Mouse (Mus musculus): ENCODE measurements at regions not wholly inside any gene's neighbourhood (a gene's known extent, or its start where the extent isn't known, plus 50 kb on each side); places are given as distances from the start of the nearest gene placed in this dataset.

- DNase-seq (ENCODE audit: extremely low spot score, low read depth, low spot score), result no peak
Measured at GRCm38 (mm10) chr12:80018086-80018485, 94.7 kb downstream of the Zfp36l1 start.

- DNase-seq (ENCODE audit: extremely low spot score, low read depth, low spot score), result no peak
Measured at GRCm38 (mm10) chr12:80017376-80017929, 95.4 kb downstream of the Zfp36l1 start.

GRCm38 (mm10) chr12:80015938-80016337 is 96.9 kb downstream of the Zfp36l1 start:
- no peak for DNase-seq (ENCODE audit: extremely low spot score, low read depth, low spot score)

- DNase-seq (ENCODE audit: extremely low spot score, low read depth, low spot score), result no peak
Measured at GRCm38 (mm10) chr12:80014598-80014983, 98.2 kb downstream of the Zfp36l1 start.

- no peak for DNase-seq (ENCODE audit: extremely low spot score, low read depth, low spot score)
Measured at GRCm38 (mm10) chr12:80013904-80014597, 98.8 kb downstream of the Zfp36l1 start.

- DNase-seq (ENCODE audit: extremely low spot score, low read depth, low spot score), result no peak
Measured at GRCm38 (mm10) chr12:80013577-80013903, 99.3 kb downstream of the Zfp36l1 start.

- no peak for DNase-seq (ENCODE audit: extremely low spot score, low read depth, low spot score)
Measured at GRCm38 (mm10) chr12:80011916-80012315, 100.9 kb downstream of the Zfp36l1 start.

GRCm38 (mm10) chr12:80010947-80011346 is 101.9 kb downstream of the Zfp36l1 start:
- no peak for DNase-seq (ENCODE audit: extremely low spot score, low read depth, low spot score)

GRCm38 (mm10) chr12:80010220-80010619 is 102.6 kb downstream of the Zfp36l1 start:
- no peak for DNase-seq (ENCODE audit: extremely low spot score, low read depth, low spot score)

- no peak for DNase-seq (ENCODE audit: extremely low spot score, low read depth, low spot score)
Measured at GRCm38 (mm10) chr12:80007849-80008248, 105.0 kb downstream of the Zfp36l1 start.

- DNase-seq (ENCODE audit: extremely low spot score, low read depth, low spot score), result no peak
Measured at GRCm38 (mm10) chr12:80005227-80005919, 107.4 kb downstream of the Zfp36l1 start.

- DNase-seq (ENCODE audit: extremely low spot score, low read depth, low spot score), result no peak
Measured at GRCm38 (mm10) chr12:80004575-80004974, 108.2 kb downstream of the Zfp36l1 start.

GRCm38 (mm10) chr12:80003486-80003885 is 109.3 kb downstream of the Zfp36l1 start:
- no peak for DNase-seq (ENCODE audit: extremely low spot score, low read depth, low spot score)

- no peak for DNase-seq (ENCODE audit: extremely low spot score, low read depth, low spot score)
Measured at GRCm38 (mm10) chr12:80002474-80003125, 110.2 kb downstream of the Zfp36l1 start.

GRCm38 (mm10) chr12:80001794-80002193 is 111.0 kb downstream of the Zfp36l1 start:
- DNase-seq (ENCODE audit: extremely low spot score, low read depth, low spot score), result no peak

- no peak for DNase-seq (ENCODE audit: extremely low spot score, low read depth, low spot score)
Measured at GRCm38 (mm10) chr12:79999868-80000370, 112.9 kb downstream of the Zfp36l1 start.

- no peak for DNase-seq (ENCODE audit: extremely low spot score, low read depth, low spot score)
Measured at GRCm38 (mm10) chr12:79998788-79999187, 114.0 kb downstream of the Zfp36l1 start.

- DNase-seq (ENCODE audit: extremely low spot score, low read depth, low spot score), result no peak
Measured at GRCm38 (mm10) chr12:79998339-79998738, 114.5 kb downstream of the Zfp36l1 start.

- DNase-seq (ENCODE audit: extremely low spot score, low read depth, low spot score), result no peak
Measured at GRCm38 (mm10) chr12:79997201-79997600, 115.6 kb downstream of the Zfp36l1 start.

- DNase-seq (ENCODE audit: extremely low spot score, low read depth, low spot score), result no peak
Measured at GRCm38 (mm10) chr12:79995521-79996094, 117.2 kb downstream of the Zfp36l1 start.

- no peak for DNase-seq (ENCODE audit: extremely low spot score, low read depth, low spot score)
Measured at GRCm38 (mm10) chr12:79993821-79994571, 118.8 kb downstream of the Zfp36l1 start.

Data from hindlimb bud, embryonic 11.5 days (tissue).